Mouse (Mus musculus) adrenal gland, adult (tissue): Measurements from ENCODE around the gene Spag9.
A peak's percentile ranks its signal among the peaks of the same experiment; 100 is the strongest.
"Not testable (repeated sequence)": the region's sequence is repeated elsewhere in the genome, so short reads cannot be mapped to it uniquely, and the experiment has no call there.

Source experiments
- DNase-seq, 2 experiments: peaks; one replicate each; pipeline ENCODE4 v3.0.0; 2022 to 2023; ENCODE audit warnings: low spot score in 1 of 2; ENCODE audit not compliant: inconsistent age in 2 of 2

Spag9 gene

DNA sequence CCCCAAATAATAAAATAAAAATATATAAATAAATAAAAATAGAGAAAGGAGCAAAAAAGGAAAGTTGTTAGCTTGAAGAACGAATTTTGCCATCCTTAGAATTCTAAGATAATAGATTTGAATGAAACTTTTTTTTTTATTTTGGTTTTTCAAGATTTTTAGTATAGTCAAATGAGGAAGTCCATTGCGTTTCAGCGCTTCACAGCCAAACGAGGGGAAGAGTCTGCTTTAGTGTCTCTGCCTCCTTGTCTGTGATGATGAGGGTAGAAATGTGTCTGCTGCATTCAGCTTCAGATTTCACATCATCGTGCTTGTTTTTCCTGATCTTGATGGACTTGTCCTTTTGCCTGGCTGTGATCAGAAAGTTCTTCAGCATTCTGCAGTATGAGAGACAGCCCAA, 10.6 kb upstream of the Spag9 start:
- no peak for DNase-seq

DNA sequence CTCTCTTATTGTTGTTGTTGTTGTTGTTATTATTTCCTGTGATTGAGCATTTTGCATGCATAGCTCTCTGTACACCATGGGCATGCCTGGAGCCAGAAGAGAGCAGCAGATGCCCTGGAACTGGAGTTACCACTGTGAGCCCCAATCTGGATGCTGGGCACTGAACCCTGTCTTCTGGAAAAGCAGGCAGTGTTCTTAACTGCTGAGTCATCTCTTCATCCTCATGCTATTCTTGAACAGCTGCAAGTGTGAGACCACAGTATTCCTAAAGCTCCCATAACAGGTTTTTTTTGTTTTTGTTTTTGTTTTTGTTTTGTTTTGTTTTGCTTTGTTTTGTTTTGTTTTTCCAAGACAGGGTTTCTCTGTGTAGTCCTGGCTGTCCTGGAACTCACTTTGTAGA, 9.6 kb upstream of the Spag9 start:
- no peak for DNase-seq

DNA sequence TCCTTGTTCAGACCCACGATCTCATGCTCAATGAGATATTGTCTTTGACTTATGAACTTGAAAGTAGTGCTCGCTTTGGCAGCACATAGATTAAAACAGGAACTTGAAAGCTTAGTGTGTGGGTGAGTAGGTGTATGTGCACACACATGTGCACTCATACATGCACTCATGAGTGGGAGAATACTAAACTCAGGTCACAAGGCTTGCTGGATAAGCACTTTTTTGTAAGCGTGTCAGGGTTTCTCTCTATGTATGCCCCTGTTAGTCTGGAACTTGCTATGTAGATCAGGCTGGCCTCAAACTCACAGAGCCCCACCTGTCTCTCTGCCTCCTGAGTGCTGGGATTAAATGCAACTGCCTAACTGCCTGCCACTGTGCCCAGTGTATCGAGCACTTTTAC, 8.9 kb upstream of the Spag9 start:
- DNase-seq: no peak

DNA sequence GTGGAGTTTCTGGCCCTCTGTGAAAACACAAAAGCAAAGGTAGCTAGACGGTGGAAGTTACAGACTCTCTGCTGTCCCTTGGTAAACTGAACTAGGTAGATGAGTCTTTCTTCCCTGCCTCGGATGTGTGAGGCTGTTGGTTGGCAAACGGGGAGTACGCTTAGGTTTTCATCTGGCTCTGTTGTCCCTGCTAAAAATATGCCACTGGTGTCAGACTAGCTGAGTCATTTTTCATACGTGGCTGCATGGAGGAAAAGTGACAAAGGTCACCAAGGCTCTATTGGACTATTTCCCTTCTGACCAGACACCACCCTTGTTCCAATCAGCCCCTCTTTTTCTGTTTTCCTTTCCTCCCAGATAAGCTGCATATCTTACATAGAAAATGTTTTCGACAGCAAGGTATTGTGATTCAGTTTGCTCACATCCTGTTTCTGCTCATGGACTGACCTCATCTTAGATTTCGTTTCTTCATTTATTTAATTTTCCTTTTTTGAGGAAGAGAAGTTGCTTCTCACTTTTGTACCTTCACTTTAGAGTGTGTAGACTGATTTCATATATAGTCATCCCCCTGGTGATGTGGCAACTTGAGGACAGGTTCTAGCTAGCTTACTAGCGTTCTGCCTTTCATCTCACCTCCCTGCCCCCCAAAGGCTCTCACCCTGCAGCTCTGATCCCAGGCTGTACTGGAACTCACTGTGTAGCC, 8.1 kb upstream of the Spag9 start:
- DNase-seq: peak; percentile 35 to 76

DNA sequence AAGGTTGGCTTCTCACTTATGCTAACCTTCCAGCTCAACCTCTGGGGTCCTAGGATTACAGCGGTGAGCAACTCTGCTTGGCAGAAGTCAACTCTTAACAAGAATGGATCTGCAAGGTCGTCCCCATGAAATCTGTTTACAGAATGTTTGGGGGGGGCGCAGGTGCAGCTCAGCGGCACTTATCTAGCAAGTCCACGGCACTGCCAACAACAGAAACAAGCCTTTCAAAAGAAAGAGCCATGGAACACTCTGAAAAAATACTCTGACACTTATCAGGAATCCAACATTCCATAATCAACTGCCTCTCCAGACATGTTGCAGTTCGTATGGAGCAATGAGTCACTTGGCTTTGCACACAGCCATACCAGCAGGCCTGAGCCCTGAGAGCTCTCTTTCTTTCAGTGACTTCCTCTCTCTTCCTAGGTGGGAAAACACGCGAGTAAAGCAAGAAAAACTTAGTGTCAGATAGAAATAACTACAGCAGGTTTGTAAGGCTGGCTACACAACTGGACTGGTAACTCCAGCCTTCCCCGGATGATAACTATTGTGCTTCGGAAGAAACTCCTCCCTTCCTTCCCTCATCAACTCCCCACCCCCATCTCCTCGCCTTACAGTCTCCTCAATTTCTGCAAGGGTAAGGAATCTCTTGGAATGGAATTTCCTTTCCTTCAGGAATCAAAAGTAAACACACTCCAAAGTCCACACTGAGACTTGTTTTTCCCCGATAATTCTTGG, 7.4 kb upstream of the Spag9 start:
- DNase-seq: peak in 1 of 2 experiments; percentile 53

DNA sequence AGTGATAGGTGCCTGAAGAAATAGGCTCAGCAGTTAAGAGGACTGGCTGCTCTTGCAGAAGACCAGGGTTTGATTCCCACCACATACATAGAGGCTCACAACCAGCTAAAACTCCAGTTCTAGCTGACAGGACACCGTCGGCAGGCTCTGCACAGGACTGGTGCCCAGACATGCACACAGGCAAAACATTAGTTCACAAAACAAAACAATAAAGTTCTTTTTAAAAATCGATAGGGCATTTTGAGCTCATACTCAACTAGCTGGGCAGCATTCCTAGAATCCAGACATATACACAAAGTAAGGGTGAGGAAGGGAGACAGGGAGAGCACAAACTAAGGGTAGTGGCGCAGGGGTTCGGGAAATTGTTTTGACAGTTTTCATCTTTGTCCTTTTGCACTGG, 1.4 kb upstream of the Spag9 start:
- peak in 1 of 2 experiments; percentile 66 for DNase-seq

DNA sequence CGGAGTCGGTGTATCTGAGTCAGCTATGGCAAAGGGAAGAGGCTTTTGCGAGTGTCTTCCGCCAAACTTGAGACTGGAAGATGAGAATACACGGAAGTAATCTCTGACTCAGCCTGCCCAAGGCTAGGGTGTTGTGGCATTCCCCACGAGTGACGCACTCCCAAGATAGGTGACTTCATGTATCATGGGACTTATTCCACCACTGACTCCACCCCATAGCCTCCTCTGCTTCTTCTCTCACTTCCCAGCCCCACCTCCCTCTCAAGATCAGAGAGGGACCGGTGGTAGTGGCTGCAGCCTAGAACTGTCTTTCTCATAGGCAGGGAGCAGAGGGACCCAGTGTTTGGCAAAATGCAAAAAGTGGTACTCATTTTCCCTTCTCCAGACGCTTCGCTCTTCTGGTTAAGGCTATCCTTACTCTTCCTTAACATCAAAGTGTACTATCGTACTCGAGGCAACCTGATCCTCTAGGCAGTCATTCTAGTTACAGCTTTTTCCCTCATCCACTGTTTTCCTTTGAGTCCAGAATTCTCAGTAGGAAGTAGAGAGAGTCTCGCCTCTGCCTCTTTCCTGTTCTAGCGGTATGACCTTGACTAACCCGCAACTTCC, 676 bp upstream of the Spag9 start:
- DNase-seq: peak; percentile 93 to 97

DNA sequence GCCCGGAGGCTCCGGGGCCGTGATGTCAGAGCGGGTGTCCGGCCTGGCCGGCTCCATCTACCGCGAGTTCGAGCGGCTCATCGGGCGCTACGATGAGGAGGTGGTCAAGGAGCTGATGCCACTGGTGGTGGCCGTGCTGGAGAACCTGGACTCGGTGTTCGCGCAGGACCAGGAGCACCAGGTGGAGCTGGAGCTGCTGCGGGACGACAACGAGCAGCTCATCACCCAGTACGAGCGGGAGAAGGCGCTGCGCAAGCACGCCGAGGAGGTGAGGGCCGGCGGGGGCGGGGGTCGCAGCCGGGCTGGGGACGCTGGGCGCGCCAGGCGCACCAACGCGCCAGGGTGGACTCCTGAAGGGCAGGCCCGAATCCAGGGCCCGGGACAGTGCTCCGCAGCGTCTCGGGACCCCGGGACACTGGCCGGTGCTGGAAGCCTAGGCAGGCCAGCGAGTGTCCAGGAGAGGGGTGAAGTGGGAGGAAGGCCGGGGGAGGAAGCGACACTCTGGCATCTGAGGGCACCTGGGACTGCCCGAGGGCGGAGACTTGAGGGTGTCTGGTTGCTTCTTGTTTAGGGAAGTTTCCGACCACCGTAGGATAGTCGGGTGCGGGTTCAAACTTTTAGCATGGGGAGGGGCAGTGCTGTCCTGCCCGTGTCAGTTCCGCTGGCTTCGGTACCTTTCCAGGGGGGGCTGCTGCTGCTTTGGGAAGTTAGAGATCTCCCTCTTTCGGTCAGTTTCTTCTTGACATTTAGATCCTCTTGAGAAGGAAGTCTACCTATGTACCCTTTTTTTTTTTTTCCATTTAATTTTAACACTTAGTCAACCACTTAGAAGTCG, 632 bp downstream of the Spag9 start:
- DNase-seq: peak; percentile 65 to 85

DNA sequence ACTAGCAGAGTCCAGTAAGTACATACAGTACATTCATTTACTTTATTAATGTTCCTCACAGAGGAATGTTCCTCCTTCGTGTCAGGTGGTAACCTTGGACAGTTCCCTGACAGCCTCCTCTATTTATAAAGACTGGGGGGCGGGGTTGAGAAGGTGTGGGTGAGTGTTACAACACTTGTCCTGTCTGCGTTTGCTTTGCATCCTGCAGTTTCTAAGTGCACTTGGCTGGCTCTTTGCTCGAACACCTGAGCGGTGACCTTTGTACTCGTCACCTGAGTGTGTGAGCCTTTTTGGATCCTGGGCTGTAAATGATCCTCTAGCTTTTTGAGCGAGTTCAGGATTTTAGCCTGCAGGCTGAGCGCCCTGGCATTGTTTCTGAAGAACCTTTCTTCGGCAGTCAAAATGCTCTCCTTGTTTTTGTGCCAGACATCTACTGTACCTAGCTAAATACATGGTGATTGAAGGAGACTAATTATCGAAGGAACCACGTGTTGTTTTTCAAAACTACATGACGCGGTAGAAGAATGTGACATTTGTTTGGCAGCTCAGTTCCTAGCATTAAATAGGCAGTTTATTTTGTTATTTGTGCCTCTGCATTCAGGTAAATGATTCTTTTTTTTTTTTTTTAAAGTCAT, 1.4 kb downstream of the Spag9 start:
- DNase-seq: peak; percentile 39 to 72

DNA sequence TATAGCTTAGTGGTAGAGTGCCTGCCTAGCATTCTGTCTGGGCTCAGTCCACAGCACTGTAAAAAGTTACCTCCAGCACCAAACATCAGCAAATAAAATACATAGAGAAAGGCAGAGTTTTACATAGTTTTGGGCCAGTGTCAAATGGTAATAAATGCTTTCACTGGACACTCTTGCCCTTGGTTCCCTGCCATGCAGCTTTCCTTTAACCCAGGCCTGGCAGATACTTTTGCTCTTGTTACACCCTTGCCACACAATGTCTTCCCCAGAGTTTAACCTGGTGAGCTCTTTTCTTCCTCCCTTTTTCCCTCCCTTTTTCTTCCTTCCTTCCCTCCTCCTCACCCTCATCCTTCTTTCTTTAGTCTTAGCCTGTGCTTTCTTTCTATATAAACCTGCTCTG, 3.4 kb downstream of the Spag9 start:
- DNase-seq: peak in 1 of 2 experiments; percentile 41

DNA sequence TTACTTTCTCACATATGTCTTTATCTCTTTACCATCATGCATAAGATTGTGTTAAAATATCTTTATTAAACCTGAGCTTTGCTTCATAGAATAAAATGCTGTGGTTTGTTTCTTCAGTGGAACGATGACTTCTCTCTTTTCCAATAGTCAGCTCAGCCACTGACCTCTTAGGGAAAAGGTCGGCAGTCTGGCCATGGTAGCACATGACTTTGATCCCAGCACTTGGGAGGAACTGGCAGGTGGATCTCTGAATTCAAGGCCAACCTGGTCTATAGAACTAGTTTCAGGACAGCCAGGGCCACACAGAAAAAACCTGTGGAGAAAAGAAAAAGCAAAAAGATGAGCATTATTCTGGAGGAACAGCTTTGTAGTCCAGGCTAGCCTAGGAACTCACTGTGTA, 7.5 kb downstream of the Spag9 start:
- no peak for DNase-seq

DNA sequence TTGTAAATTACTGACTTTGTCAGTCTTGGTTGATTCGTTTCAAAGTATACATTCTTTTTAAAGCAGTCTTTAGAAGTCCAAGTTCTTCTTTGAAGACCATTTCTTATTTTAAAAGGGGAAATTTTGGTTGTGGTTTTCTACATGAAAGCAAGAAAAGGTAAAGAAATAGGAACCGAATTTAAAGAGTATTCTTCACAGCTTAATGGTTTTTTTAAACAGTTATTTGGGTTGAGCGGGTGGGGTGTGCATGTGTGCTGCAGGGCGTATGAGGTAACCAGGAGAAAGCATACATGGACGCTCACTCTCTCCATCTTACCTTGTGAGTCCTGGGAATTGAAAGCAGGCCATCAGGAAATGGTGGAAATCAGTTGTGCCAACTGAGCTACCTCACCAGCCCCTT, 23.2 kb downstream of the Spag9 start:
- DNase-seq: no peak

DNA sequence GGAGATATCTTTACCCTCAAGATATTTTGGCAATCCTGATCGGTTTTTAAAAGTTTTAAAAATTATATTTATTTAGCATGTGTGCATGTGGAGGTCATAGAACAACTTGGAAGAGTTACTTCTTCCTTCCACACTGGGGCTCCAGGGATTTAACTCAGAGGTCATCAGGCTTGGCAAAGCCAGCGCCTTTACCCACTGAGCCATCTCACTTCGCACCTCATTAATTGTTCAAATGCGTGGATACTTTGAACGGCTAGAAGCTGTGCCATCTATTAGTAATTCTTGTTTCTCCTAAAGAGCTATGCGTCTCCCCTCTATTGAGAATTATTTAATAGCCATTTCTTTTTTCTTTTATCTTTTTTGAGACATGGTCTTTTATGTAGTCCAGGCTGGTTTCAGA, 24.5 kb downstream of the Spag9 start:
- no peak for DNase-seq

DNA sequence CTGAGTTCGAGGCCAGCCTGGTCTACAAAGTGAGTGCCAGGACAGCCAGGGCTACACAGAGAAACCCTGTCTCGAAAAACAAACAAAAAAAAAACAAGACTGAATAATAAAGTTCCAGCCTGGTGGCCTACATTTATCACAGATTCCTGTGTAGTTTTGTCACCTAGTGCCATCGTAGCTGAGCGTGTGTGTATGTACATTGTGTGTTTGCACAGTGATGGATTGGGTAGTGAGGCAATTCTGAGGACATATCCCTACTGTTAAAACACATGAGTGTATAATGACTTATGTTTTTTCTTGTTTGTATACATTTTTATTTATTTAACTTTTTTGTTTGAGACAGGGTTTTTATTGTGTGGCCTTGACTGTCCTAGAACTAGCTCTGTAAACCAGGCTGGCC, 30.4 kb downstream of the Spag9 start:
- DNase-seq: no peak

DNA sequence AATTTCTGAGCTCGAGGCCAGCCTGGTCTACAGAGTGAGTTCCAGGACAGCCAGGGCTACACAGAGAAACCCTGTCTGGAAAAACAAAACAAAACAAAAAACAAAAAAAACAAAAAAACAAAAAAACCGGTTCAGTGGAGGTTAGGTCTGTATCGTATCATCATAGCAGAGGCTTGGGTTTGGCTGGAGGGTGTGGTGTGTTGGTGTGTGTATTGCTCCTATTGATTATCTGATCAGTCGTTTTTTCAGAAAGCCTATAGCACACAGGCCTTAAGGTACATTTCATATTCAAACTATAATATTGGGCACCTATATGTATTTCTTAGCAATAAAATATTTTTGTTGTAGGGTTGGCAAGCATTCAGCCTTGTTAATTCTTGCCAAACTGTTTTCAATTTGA, 36.2 kb downstream of the Spag9 start:
- DNase-seq: no peak

DNA sequence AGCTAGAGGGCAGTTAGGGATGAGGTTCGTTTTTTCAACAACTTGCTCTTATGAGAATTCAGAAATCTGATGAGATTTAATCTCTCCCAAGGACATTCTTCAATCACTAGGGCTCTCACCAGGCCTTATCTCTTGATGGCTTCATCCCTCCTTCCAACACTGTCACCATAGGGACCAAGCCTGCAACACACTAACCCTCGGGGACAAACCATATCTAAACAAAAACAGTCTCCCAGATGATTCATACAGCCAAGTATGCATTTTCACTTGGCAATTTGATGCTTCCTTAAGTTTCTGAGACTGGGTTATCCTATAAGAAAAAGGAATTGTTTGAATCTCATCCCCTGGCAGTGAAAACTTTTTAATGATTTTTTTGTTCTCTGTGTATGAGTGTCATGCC, 37.1 kb downstream of the Spag9 start:
- DNase-seq: peak in 1 of 2 experiments; percentile 58

DNA sequence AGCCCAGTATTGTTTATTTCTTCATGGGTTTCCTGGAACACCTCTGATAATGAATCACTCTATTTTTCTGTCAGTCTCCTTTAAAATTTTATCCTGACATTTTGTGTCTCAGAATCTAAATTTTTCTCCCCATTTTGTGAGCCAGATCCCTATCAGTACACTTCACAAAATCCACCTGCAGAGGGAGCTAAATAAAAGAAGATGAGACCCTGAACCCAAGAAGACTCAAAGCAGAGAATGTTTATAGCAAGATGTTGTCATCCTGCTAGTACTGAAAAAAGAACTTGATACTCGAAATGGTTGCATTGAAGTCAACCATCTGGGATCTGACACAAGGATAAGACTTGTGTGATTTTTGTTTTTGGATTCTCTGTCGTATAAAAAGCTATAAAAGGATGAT, 40.1 kb downstream of the Spag9 start:
- peak in 1 of 2 experiments; percentile 67 for DNase-seq

DNA sequence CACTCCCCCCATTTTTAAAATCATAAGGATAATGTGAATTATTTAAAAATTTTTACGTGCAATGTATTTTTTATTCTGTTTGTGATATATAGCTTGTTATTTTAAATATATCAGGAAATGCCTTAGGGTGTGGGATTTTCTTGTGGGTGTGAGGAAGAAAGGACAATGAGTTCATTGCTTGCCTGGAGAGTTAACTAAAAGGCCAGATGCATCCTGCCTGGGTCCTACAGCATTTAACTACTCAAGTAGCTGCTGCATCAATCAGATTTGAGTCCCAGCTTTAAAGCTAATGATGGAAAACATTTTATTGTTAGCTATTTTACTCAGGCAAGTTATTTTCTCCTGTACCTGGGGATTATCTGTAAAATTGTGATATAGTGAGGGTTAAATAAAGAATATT, 45.6 kb downstream of the Spag9 start:
- no peak for DNase-seq

DNA sequence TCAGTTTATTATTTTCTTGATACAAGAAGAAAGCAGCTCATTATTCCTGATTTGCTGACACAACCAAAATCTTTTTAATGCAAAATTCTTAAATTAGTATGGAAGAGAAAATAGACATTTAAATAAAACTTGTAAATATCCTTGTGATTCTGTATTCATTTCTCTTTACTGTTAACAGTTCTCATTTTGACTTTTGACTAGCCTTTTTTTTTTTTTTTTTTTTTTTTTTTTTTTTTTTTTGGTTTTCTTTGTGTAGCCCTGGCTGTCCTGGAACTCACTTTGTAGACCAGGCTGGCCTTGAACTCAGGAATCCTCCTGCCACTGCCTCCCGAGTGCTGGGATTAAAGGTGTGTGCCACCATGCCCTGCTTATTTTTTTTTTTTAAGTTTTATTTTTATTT, 46.4 kb downstream of the Spag9 start:
- DNase-seq: not testable (repeated sequence)

DNA sequence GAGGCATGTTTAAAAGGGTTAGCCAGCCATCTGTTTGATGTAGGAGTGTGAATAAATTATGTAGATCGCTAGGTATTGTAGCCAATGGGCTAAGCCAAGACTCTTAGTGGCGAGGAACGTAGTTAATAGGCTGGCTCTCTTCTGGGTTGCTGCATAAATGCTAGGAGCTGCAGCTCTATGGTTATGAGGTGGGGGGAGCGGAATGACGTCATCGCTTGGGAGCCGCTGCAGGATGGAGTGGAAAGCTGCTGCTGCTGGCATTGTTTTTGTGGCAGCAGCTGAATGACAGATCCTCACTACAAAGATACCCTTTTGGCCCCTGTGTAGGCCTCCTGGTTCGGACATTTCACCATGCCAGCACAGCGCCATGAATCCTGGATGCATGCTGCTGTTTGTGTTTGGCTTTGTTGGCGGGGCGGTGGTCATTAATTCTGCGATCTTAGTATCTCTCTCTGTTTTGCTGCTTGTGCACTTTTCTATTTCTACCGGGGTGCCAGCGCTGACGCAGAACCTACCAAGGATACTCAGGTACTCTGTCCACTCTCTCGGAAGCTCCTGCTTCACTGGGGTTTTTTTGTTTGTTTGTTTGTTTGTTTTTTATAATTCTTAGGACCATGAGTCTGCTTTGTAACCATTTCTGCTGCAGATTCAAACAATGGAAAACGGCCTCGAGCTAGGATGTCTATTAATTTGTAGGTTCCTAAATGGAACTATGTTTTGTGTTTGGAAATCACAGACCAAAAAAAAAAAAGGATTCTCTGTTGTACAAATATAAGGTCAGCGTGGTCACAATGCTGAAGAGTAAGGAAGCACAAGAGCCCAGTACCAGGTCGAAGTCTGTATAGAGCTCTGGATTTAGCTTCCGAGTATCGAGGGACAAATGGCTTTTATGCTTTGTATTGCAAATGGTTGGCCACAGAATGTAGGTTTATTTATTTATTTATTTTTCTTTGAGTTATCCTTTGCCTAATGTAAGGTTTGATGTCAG, 48.4 kb downstream of the Spag9 start:
- DNase-seq: peak; percentile 83 to 92
